Comparison of ENCODE assay signal across 22 mouse cellular contexts in the genomic region with DNA sequence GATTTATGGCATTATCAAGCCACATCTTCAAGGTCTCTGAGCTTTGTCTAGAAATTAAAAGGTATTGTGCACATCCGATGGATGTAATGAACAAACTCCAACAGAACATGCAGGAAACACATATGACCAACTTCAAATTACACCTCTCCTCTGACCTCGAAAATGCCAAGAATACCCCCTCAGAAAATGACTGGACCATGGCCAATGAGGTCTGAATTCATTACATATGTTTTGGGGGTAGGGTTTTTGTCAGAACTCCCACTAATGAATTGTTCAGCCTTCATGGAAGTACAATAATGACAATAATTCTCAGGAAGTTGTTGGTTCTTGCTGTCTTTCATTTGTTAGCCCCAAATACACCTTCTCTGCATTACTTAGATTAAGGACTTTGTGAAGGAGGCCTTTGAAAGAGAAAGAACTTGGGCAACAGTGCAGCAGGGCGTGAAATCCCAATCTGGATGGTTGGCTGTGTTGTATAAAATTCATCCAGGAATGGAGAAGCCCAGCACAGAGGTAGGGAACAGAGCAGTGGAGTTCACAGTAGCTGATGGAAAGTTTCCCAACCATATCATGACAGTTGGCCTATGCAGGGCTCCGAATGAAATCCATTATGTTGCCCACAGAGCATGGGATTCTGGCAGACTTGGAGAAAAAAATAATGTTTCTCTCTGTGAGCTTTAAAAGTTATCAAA.
A peak's percentile ranks its signal among the peaks of the same experiment; 100 is the strongest.
DNase-seq lines count a peak whose midpoint lies in the region; ATAC-seq and TF ChIP-seq lines count a peak whose summit lies in the region.
"Had no signal": no experiment of that assay in that cellular context is flagged by ENCODE, and none has a peak within 500 bp of the region (broad histone marks: within the 10 kb centered on the region; RNA-seq: fewer than 3 reads in every experiment).

No protein-coding gene starts in this region.

- H3K36me3 ChIP-seq in hindbrain, postnatal 0 days (ENCODE audit: insufficient read depth, low read length), result no peaks in the 10 kb centered on the region
- no peaks in the 10 kb centered on the region for H3K36me3 ChIP-seq in hindbrain, embryonic 12.5 days
- H3K36me3 ChIP-seq in embryonic facial prominence, embryonic 13.5 days, result no peaks in the 10 kb centered on the region
- H3K36me3 ChIP-seq: embryonic facial prominence, embryonic 12.5 days; forebrain, embryonic 15.5 days; heart, embryonic 12.5 days; lung, embryonic 15.5 days; midbrain, embryonic 12.5 days; neural tube, embryonic 15.5 days had no signal

- H3K4me2 ChIP-seq in hindbrain, postnatal 0 days (ENCODE audit: low read depth, low read length), result no peak overlapping the region
- no peak overlapping the region for H3K4me2 ChIP-seq in hindbrain, embryonic 12.5 days (replicated peaks)
- no peak overlapping the region for H3K4me2 ChIP-seq in embryonic facial prominence, embryonic 13.5 days
- H3K4me2 ChIP-seq: embryonic facial prominence, embryonic 12.5 days; forebrain, embryonic 15.5 days; heart, embryonic 12.5 days; hindbrain, embryonic 14.5 days; lung, embryonic 15.5 days; midbrain, embryonic 12.5 days; neural tube, embryonic 15.5 days had no signal

- peak; percentile 79 for DNase-seq in hindbrain, postnatal 0 days (ENCODE audit: low spot score)
- DNase-seq in cerebellum, adult 8-10 months, result peak; percentile 57
- no peak for DNase-seq in thymus, postnatal 14 days
- DNase-seq in right cerebral cortex, postnatal 4 days, result no peak
- DNase-seq: B cell, adult 2 months; heart, postnatal 14 days; kidney, postnatal 36 days; lung, postnatal 4 days; spleen, adult 18-20 months; thymus, adult 18-20 months had no signal

- H3K9ac ChIP-seq in hindbrain, postnatal 0 days (replicated peaks; ENCODE audit: low read length), result no peak overlapping the region
- H3K9ac ChIP-seq in hindbrain, embryonic 12.5 days, result no peak overlapping the region
- H3K9ac ChIP-seq in embryonic facial prominence, embryonic 13.5 days, result no peak overlapping the region
- H3K9ac ChIP-seq: embryonic facial prominence, embryonic 12.5 days; forebrain, embryonic 15.5 days; heart, embryonic 12.5 days; hindbrain, embryonic 14.5 days; liver, embryonic 14.5 days; lung, embryonic 15.5 days; midbrain, embryonic 12.5 days; neural tube, embryonic 15.5 days had no signal

- no peak overlapping the region for H3K4me3 ChIP-seq in hindbrain, postnatal 0 days (ENCODE audit: low read length)
- H3K4me3 ChIP-seq in hindbrain, embryonic 12.5 days, result no peak overlapping the region
- no peak overlapping the region for H3K4me3 ChIP-seq in embryonic facial prominence, embryonic 13.5 days
- H3K4me3 ChIP-seq: embryonic facial prominence, embryonic 12.5 days; forebrain, embryonic 15.5 days; heart, embryonic 12.5 days; lung, embryonic 15.5 days; midbrain, embryonic 12.5 days; neural tube, embryonic 15.5 days had no signal

- WGBS in hindbrain, postnatal 0 days, result 43% methylated on average over 4 of the region's 4 CpGs
- WGBS in hindbrain, embryonic 12.5 days, result 67% methylated on average over 4 of the region's 4 CpGs
- WGBS in embryonic facial prominence, embryonic 13.5 days, result 63% methylated on average over 4 of the region's 4 CpGs

- H3K27ac ChIP-seq in hindbrain, postnatal 0 days, result peak overlapping the region; percentile 66; the same call in 1 of the 2 replicates
- H3K27ac ChIP-seq in hindbrain, embryonic 12.5 days, result no peak overlapping the region
- 0 out of 2 replicates have a peak overlapping the region, but pooled peaks have one; percentile 13 for H3K27ac ChIP-seq in embryonic facial prominence, embryonic 13.5 days
- H3K27ac ChIP-seq: embryonic facial prominence, embryonic 12.5 days; forebrain, embryonic 15.5 days; hindbrain, embryonic 14.5 days; liver, embryonic 14.5 days; lung, embryonic 15.5 days; midbrain, embryonic 12.5 days; neural tube, embryonic 15.5 days had no signal

- no peaks in the 10 kb centered on the region for H3K27me3 ChIP-seq in hindbrain, postnatal 0 days (ENCODE audit: insufficient read depth, low read length)
- H3K27me3 ChIP-seq in hindbrain, embryonic 12.5 days, result no peaks in the 10 kb centered on the region
- H3K27me3 ChIP-seq in embryonic facial prominence, embryonic 13.5 days, result no peaks in the 10 kb centered on the region
- H3K27me3 ChIP-seq: embryonic facial prominence, embryonic 12.5 days; forebrain, embryonic 15.5 days; heart, embryonic 12.5 days; lung, embryonic 15.5 days; neural tube, embryonic 15.5 days had no signal

- H3K4me1 ChIP-seq in hindbrain, postnatal 0 days (ENCODE audit: insufficient read depth, low read length), result no peaks in the 10 kb centered on the region; the same call in 1 of the 2 replicates
- H3K4me1 ChIP-seq in hindbrain, embryonic 12.5 days, result no peaks in the 10 kb centered on the region
- peaks cover 23% of the 10 kb centered on the region for H3K4me1 ChIP-seq in embryonic facial prominence, embryonic 13.5 days
- H3K4me1 ChIP-seq: embryonic facial prominence, embryonic 12.5 days; heart, embryonic 12.5 days; lung, embryonic 15.5 days had no signal

- H3K9me3 ChIP-seq in hindbrain, postnatal 0 days (ENCODE audit: low read length), result no peaks in the 10 kb centered on the region
- H3K9me3 ChIP-seq in hindbrain, embryonic 12.5 days (replicated peaks), result no peaks in the 10 kb centered on the region
- no peaks in the 10 kb centered on the region for H3K9me3 ChIP-seq in embryonic facial prominence, embryonic 13.5 days
- H3K9me3 ChIP-seq: embryonic facial prominence, embryonic 12.5 days; forebrain, embryonic 15.5 days; heart, embryonic 12.5 days; lung, embryonic 15.5 days; midbrain, embryonic 12.5 days; neural tube, embryonic 15.5 days had no signal

- ATAC-seq in hindbrain, postnatal 0 days, result peak; percentile 69
- no peak for ATAC-seq in hindbrain, embryonic 12.5 days (ENCODE audit: low FRiP score)
- ATAC-seq in cerebellum, adult (ENCODE audit: insufficient number of reproducible peaks, low FRiP score, low TSS enrichment), result peak; percentile 87
- no peak for ATAC-seq in embryonic facial prominence, embryonic 13.5 days (ENCODE audit: insufficient number of reproducible peaks, insufficient read depth, low FRiP score, low TSS enrichment, low read depth)
- ATAC-seq: forebrain, embryonic 15.5 days; intestine, embryonic 16.5 days had no signal

- TF ChIP-seq CTCF in hindbrain, postnatal 0 days (IDR thresholded peaks at IDR 0.05; ENCODE audit: low read depth), result no peak

Comparison
In these comparisons a context has a peak if more than half of its experiments do, and no peak if none do; other contexts are left out.
1. ATAC-seq: peak in hindbrain, postnatal 0 days (single experiment) and cerebellum, adult (single experiment); none in hindbrain, embryonic 12.5 days (single experiment) and embryonic facial prominence, embryonic 13.5 days (single experiment).
2. DNase-seq: peak in hindbrain, postnatal 0 days (single experiment) and cerebellum, adult 8-10 months (single experiment); none in thymus, postnatal 14 days (single experiment) and right cerebral cortex, postnatal 4 days (single experiment).